Mouse (Mus musculus) hindbrain, embryonic 12.5 days (tissue): ENCODE measurements at regions not wholly inside any gene's neighbourhood (a gene's known extent, or its start where the extent isn't known, plus 50 kb on each side); places are given as distances from the start of the nearest gene placed in this dataset.
A peak's percentile ranks its signal among the peaks of the same experiment; 100 is the strongest.

Source experiments
- ATAC-seq: fragments of 200-750 bp; cut with Nextera tagmentation; 2 replicates; pipeline ENCODE4 v1.8.0; 2017; ENCODE audit warnings: moderate TSS enrichment; ENCODE audit not compliant: low FRiP score
- H3K27ac ChIP-seq: fragments of 300-500 bp; sonication (generic); 2 replicates; pipeline ENCODE4 v1.5.1; 2016; ENCODE audit warnings: mild to moderate bottlenecking
- H3K27me3 ChIP-seq: fragments of 300-500 bp; sonication (generic); 2 replicates; pipeline ENCODE4 v1.6.1; 2016; ENCODE audit warnings: mild to moderate bottlenecking
- H3K36me3 ChIP-seq: fragments of 300-500 bp; sonication (generic); 2 replicates; pipeline ENCODE4 v1.6.1; 2016; ENCODE audit warnings: mild to moderate bottlenecking
- H3K4me1 ChIP-seq: fragments of 300-500 bp; sonication (generic); 2 replicates; pipeline ENCODE4 v1.6.1; 2016
- H3K4me2 ChIP-seq: fragments of 300-500 bp; sonication (generic); replicated peaks from 2 replicates; pipeline ENCODE4 v1.6.1; 2016; ENCODE audit warnings: mild to moderate bottlenecking
- H3K4me3 ChIP-seq: fragments of 300-500 bp; sonication (generic); 2 replicates; pipeline ENCODE4 v1.5.1; 2016; ENCODE audit warnings: mild to moderate bottlenecking
- H3K9ac ChIP-seq: fragments of 300-500 bp; sonication (generic); 2 replicates; pipeline ENCODE4 v1.6.1; 2016; ENCODE audit warnings: mild to moderate bottlenecking, moderate library complexity
- H3K9me3 ChIP-seq: fragments of 300-500 bp; sonication (generic); replicated peaks from 2 replicates; pipeline ENCODE4 v1.6.1; 2016; ENCODE audit warnings: mild to moderate bottlenecking
- WGBS: fragments of 180-500 bp; shearing (Covaris S2); methylation state at CpG from one replicate; pipeline ENCODE4 v1.1.7; 2016; 5-methylcytosine and 5-hydroxymethylcytosine counted together

GRCm38 (mm10) chr2:51007409-51008250, 141.3 kb downstream of the Rnd3 start:
- H3K27me3 ChIP-seq = no peaks in the 10 kb centered on the region
- H3K4me1 ChIP-seq = peaks cover 4% of the 10 kb centered on the region; the same call in 1 of the 2 replicates
- H3K9ac ChIP-seq = no peak overlapping the region
- peak overlapping the region; percentile 13; the same call in 1 of the 2 replicates for H3K27ac ChIP-seq
- peak; percentile 50; the same call in 1 of the 2 replicates for ATAC-seq
- 50% methylated on average over 11 of the region's 11 CpGs for WGBS
- no peaks in the 10 kb centered on the region for H3K36me3 ChIP-seq
- no peaks in the 10 kb centered on the region for H3K9me3 ChIP-seq
- no peak overlapping the region for H3K4me2 ChIP-seq
- H3K4me3 ChIP-seq = no peak overlapping the region

- Histone ChIP-seq H3K4me3 (no peak overlapping the region), H3K4me1 (peaks cover 4% of the 10 kb centered on the region; the same call in 1 of the 2 replicates), H3K4me2 (no peak overlapping the region), H3K9ac (no peak overlapping the region), H3K27me3 (no peaks in the 10 kb centered on the region), H3K36me3 (no peaks in the 10 kb centered on the region), H3K27ac (no peak overlapping the region), H3K9me3 (no peaks in the 10 kb centered on the region)
- ATAC-seq = no peak
- 75% methylated on average over 3 of the region's 3 CpGs for WGBS
These were observed 142.1 kb downstream of the Rnd3 start for GRCm38 (mm10) chr2:51006818-51007217.

GRCm38 (mm10) chr2:51001548-51001947, 147.4 kb downstream of the Rnd3 start:
- no peak for ATAC-seq
- H3K9me3 ChIP-seq = no peaks in the 10 kb centered on the region
- 68% methylated on average over 5 of the region's 5 CpGs for WGBS
- no peak overlapping the region for H3K4me3 ChIP-seq
- H3K9ac ChIP-seq = no peak overlapping the region
- no peaks in the 10 kb centered on the region for H3K27me3 ChIP-seq
- H3K4me1 ChIP-seq = no peaks in the 10 kb centered on the region
- H3K36me3 ChIP-seq = no peaks in the 10 kb centered on the region
- no peak overlapping the region for H3K27ac ChIP-seq
- no peak overlapping the region for H3K4me2 ChIP-seq

- no peaks in the 10 kb centered on the region for H3K27me3 ChIP-seq
- no peak overlapping the region for H3K4me2 ChIP-seq
- H3K4me3 ChIP-seq = no peak overlapping the region
- no peak overlapping the region for H3K27ac ChIP-seq
- H3K9me3 ChIP-seq = no peaks in the 10 kb centered on the region
- H3K36me3 ChIP-seq = no peaks in the 10 kb centered on the region
- no peak for ATAC-seq
- H3K9ac ChIP-seq = no peak overlapping the region
- WGBS = 81% methylated on average over 2 of the region's 2 CpGs
- no peaks in the 10 kb centered on the region for H3K4me1 ChIP-seq
These were observed 165.0 kb downstream of the Rnd3 start for GRCm38 (mm10) chr2:50983883-50984410.

GRCm38 (mm10) chr2:50982571-50982970, 166.3 kb downstream of the Rnd3 start:
- no peak for ATAC-seq
- Histone ChIP-seq H3K36me3 (no peaks in the 10 kb centered on the region), H3K4me3 (no peak overlapping the region), H3K4me1 (no peaks in the 10 kb centered on the region), H3K27me3 (no peaks in the 10 kb centered on the region), H3K9me3 (no peaks in the 10 kb centered on the region), H3K9ac (no peak overlapping the region), H3K4me2 (no peak overlapping the region), H3K27ac (no peak overlapping the region)
- 81% methylated on average over 5 of the region's 5 CpGs for WGBS

- WGBS = 72% methylated on average over 1 of the region's 1 CpGs
- H3K9ac ChIP-seq = no peak overlapping the region
- no peaks in the 10 kb centered on the region for H3K36me3 ChIP-seq
- H3K27ac ChIP-seq = no peak overlapping the region
- ATAC-seq = no peak
- no peaks in the 10 kb centered on the region for H3K4me1 ChIP-seq
- no peaks in the 10 kb centered on the region for H3K9me3 ChIP-seq
- H3K4me2 ChIP-seq = no peak overlapping the region
- H3K4me3 ChIP-seq = no peak overlapping the region
- H3K27me3 ChIP-seq = no peaks in the 10 kb centered on the region
These were observed 170.6 kb downstream of the Rnd3 start for GRCm38 (mm10) chr2:50978356-50978755.

- Histone ChIP-seq H3K4me1 (peaks cover 19% of the 10 kb centered on the region), H3K4me2 (peak overlapping the region; percentile 11), H3K27ac (peak overlapping the region; percentile 75), H3K36me3 (no peaks in the 10 kb centered on the region), H3K27me3 (no peaks in the 10 kb centered on the region), H3K9ac (peak overlapping the region; percentile 15; the same call in 1 of the 2 replicates), H3K4me3 (no peak overlapping the region), H3K9me3 (no peaks in the 10 kb centered on the region)
- peak; percentile 95 for ATAC-seq
- WGBS = 4% methylated on average over 14 of the region's 14 CpGs
These were observed 177.6 kb downstream of the Rnd3 start for GRCm38 (mm10) chr2:50971131-50971825.

GRCm38 (mm10) chr2:50968382-50968781, 180.5 kb downstream of the Rnd3 start:
- H3K9me3 ChIP-seq = no peaks in the 10 kb centered on the region
- no peaks in the 10 kb centered on the region for H3K27me3 ChIP-seq
- H3K4me1 ChIP-seq = peaks cover 24% of the 10 kb centered on the region
- no peak overlapping the region for H3K27ac ChIP-seq
- no peak overlapping the region for H3K4me2 ChIP-seq
- 85% methylated on average over 4 of the region's 4 CpGs for WGBS
- no peak overlapping the region for H3K9ac ChIP-seq
- no peak overlapping the region for H3K4me3 ChIP-seq
- ATAC-seq = no peak
- no peaks in the 10 kb centered on the region for H3K36me3 ChIP-seq

GRCm38 (mm10) chr2:50967826-50968225, 181.1 kb downstream of the Rnd3 start:
- no peak overlapping the region for H3K4me3 ChIP-seq
- no peak overlapping the region for H3K9ac ChIP-seq
- H3K4me2 ChIP-seq = no peak overlapping the region
- ATAC-seq = no peak
- H3K4me1 ChIP-seq = peaks cover 24% of the 10 kb centered on the region
- H3K9me3 ChIP-seq = no peaks in the 10 kb centered on the region
- WGBS = 42% methylated on average over 4 of the region's 4 CpGs
- no peaks in the 10 kb centered on the region for H3K36me3 ChIP-seq
- no peak overlapping the region for H3K27ac ChIP-seq
- H3K27me3 ChIP-seq = no peaks in the 10 kb centered on the region

- Histone ChIP-seq H3K4me2 (no peak overlapping the region), H3K36me3 (no peaks in the 10 kb centered on the region), H3K4me1 (peaks cover 24% of the 10 kb centered on the region), H3K27me3 (no peaks in the 10 kb centered on the region), H3K27ac (peak overlapping the region; percentile 40; the same call in 1 of the 2 replicates), H3K9me3 (no peaks in the 10 kb centered on the region), H3K4me3 (no peak overlapping the region), H3K9ac (no peak overlapping the region)
- WGBS = 69% methylated on average over 4 of the region's 4 CpGs
- ATAC-seq = no peak
These were observed 181.8 kb downstream of the Rnd3 start for GRCm38 (mm10) chr2:50967133-50967532.

- H3K4me1 ChIP-seq = peaks cover 15% of the 10 kb centered on the region
- H3K9me3 ChIP-seq = no peaks in the 10 kb centered on the region
- no peaks in the 10 kb centered on the region for H3K36me3 ChIP-seq
- H3K27ac ChIP-seq = peak overlapping the region; percentile 30; the same call in 1 of the 2 replicates
- 53% methylated on average over 8 of the region's 8 CpGs for WGBS
- peak; percentile 60; the same call in 1 of the 2 replicates for ATAC-seq
- no peak overlapping the region for H3K9ac ChIP-seq
- no peaks in the 10 kb centered on the region for H3K27me3 ChIP-seq
- no peak overlapping the region for H3K4me3 ChIP-seq
- H3K4me2 ChIP-seq = no peak overlapping the region
These were observed 183.4 kb downstream of the Rnd3 start for GRCm38 (mm10) chr2:50965485-50966017.

GRCm38 (mm10) chr2:50964062-50964461, 184.8 kb downstream of the Rnd3 start:
- WGBS = 87% methylated on average over 3 of the region's 3 CpGs
- Histone ChIP-seq H3K27me3 (no peaks in the 10 kb centered on the region), H3K4me2 (no peak overlapping the region), H3K9me3 (no peaks in the 10 kb centered on the region), H3K4me3 (no peak overlapping the region), H3K4me1 (peaks cover 13% of the 10 kb centered on the region), H3K27ac (no peak overlapping the region), H3K36me3 (no peaks in the 10 kb centered on the region), H3K9ac (no peak overlapping the region)
- ATAC-seq = no peak
